Mouse (Mus musculus) CD4-positive, CD25-positive, alpha-beta regulatory T cell, adult 4 months (primary cell): ENCODE data around the gene Hpcal1. TPM values are rescaled to one million over a fixed set of nuclear protein-coding genes. Genes with fewer than 3 reads are reported as not detected.

Experiments
- ATAC-seq: one replicate; pipeline ENCODE4 v1.8.0; 2017
- polyA plus RNA-seq, 2 experiments: library from polyadenylated mRNA; unstranded; fragments of 100-300 nt; shearing (Covaris generic); gene quantifications; one replicate each; pipeline ENCODE4 v1.2.1; 2017

Hpcal1 gene
- 10 to 100 TPM; 71.5 to 87.9 TPM for polyA plus RNA-seq

DNA sequence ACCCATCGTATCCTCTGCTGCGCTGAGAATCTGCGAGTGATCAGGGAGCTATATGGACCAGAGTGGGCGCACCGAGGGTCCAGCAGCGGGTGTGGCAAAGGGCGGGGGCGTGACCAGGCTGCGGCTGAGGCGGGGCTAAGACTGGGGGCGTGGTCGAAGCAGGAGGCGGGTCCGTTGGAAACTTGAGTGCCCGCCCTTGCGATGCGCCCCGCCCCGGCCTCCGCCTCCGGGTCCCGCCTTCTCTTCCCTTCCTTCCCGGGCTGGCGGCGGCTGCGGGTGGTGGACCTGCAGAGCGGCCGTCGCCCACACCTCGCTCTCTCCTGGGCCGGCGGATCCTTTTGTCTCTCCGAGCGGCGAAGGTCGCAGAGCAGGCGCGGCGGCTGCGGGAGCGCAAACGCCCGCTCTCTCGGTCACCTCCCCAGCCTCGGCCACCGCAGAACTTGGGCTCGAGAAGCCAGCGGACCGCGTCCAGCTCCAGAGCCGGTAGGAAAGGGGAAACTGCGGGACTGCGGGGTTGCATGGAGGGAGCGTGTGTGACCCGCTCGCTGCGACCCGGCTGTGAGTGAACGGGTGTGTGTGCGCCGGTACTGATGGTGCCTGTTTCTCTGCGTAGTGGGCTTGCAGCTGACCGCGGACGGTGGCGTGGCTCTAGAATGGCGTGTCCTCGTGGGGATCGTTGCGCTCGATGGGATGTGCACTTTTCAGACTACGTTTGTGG, at the start of gene Hpcal1:
Gene Hpcal1, plus strand, starts transcription at position 293 of the 718 bp plus-strand sequence.
- peak; percentile 80 for ATAC-seq

DNA sequence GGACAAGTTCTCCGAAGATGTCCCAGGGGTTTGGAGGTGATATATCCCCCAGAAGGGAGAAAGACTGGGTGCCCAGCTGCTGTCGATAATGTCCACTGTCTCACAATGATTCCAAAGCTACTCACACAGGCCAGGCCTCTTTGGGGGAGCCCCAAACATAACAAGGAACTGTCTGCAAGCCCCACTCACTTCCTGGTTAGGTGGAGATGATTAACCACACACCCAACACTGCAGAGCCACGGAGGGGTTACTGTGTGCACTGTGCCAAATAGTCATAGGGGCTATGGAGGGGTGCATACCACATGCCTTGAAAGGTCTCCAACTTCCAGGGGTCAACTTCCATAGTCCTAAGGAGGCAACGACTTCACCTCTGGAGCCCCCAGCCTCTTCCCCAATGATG, 49.4 kb upstream of the Hpcal1 start:
- no peak for ATAC-seq

DNA sequence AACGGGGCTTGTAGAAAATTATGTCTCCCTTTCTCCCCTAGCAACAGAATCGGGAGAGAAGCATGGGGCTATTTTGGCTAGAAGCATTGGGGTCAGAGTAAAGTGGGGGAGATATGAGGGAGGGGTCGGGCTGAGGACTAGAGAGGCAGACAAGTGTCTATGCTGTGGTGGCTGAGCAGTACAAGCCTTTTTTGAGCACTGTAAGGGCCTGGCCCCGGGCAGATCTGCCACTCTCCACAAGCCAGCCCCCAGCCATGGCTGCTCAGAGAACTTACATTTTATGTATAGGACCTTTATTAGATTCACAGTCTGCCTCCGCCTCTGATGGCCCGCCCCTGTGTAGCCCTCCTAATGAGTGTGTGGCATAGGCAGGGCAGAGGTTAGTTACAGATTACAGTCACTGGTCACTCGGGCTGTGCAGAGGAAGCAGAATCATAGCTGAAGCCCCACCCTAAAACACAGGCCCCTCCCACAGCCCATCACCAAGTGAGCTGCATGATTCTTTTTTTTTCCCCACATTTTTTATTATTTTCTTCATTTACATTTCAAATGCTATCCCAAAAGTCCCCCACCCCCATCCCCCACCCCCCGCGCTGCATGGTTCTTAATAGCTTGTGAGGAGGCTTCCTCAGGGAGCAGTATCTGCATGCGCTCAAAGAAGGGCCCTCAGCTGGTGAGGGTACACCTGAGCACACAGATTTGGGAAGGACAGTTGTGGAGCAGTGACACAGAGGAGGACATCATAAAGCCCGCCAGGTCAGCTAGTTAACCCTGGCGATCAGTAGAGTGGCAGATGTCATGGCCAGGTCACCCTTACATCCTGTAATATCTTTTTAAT, 46.1 kb upstream of the Hpcal1 start:
- no peak for ATAC-seq

DNA sequence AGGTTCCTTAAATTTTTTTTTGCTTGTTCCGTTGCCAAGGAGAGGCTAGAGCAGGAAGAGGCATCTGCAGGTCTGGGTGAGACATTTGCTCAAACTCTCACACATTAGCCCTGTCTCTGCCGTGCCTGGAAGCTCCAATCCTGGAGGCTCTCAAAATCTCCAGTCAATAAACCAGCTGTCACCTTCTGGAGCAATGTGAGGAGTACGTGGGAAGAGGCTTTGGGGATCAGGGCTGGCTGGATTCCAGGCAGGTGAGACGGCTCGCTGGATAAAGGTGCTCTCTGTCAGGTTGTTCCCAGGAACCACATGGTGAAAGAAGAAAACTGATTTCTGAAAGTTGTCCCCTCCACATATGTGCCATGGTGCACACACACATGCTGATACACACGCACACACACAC, 44.2 kb upstream of the Hpcal1 start:
- no peak for ATAC-seq

DNA sequence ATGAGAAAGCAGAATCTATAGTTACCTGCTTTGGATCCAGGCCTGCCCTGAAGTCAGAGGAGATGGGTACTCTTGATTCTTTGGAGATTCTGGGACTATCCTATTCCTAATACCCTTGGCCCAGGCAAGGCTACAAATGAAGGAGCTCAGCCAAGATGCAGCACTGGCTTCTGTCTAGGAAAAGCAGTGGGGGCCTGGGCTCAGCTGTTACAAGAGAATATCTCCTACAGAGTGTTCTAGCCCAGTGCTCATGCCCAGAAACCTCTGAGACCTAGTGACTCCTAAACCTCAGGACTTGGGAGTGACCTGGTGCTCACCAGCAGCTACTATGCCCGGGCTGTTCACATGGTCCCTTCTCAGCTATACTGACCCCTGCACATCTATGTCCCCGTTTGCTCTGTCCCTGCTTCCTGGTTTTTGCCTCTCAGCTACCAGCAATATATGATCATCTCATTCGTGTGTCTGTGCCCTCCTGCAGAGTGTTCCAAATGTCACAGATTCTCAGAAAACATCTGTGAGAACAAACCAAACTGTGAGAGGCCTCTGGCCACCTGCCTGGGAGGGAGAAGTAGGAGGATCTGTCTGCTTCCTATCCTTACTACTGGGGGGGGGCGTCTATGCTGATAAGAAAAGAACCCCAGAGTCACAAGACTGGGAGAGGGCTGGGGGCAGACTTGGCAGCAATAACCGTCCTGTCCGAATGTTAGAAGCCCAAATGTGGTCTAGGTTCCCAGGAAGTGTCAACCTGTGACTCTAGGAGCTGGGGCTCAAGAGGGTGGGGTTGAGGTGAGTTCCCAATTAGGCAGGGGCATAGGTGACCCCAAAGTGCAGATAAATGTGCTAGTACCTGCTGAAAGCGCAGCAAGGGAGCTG, 39.2 kb upstream of the Hpcal1 start:
- ATAC-seq = no peak

DNA sequence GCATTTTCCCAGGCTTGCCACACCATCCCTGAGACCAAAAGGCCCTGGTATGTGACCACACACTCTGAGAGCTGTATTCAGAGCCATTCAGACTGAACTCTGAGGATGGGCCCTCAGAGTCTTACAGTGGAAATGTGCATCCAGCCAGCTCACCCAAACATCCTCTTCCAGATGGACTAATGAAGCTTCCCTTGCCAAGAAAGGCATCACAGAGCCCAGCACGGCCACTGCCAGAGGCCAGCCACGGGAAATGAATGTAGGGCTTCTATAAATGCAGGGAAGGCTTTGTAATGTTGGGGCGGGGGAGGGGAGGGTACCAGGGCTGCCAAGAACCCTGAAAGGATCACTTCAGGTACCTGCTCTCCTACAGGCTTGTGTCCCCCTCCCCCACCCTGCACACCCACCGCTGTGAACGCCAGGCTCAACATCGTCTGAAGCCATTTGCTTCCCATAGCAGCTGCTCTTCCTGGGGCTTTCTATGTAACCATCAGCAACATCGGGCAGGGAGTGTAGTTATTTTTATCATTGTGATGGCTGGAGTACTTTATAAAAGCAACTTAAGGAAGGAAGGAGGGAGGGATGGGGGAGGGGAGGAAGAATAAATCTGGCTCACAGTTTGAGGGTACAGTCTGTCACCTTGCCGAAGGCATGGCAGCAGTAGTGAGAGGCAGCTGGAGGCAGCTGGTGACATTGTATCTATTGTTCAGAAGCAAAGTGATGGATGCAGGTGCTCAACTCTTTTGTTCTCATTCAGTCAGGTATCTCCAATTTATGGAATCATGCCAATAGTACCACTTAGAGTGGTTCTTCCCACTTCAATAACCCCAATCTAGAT, 38.2 kb upstream of the Hpcal1 start:
- no peak for ATAC-seq

DNA sequence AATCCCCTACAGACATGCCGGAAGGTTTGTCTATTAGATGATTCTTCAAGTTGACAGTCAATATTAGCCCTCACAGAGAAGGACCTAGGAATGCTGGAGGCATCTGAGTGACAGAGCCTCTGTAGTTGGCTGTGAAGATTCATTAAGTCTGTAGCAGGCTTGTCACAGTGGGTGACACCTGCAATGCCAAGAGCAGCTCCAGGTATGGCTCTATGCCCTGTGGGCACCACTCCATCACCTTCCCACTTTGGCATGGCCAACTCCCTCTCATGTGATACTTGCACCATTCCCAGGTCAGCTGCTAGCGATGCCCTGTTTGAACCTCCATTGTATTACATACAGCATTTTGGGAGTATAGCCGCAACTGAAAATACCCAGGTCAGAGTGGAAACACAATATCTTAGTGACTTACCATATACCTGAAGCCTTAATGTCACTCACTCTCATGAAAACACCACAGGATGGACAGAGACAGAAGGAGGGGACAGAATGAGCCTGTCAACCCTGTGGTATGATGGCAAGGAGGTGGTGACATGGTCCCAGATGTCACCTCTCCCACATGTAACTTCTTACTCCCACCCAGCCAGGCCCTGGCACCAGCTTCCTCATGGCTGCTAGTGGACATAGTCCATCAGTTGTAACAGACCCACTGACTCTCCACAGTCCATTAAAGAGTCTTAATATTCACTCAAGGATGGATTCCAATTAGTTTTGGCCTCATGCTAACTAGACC, 37.4 kb upstream of the Hpcal1 start:
- ATAC-seq = no peak

DNA sequence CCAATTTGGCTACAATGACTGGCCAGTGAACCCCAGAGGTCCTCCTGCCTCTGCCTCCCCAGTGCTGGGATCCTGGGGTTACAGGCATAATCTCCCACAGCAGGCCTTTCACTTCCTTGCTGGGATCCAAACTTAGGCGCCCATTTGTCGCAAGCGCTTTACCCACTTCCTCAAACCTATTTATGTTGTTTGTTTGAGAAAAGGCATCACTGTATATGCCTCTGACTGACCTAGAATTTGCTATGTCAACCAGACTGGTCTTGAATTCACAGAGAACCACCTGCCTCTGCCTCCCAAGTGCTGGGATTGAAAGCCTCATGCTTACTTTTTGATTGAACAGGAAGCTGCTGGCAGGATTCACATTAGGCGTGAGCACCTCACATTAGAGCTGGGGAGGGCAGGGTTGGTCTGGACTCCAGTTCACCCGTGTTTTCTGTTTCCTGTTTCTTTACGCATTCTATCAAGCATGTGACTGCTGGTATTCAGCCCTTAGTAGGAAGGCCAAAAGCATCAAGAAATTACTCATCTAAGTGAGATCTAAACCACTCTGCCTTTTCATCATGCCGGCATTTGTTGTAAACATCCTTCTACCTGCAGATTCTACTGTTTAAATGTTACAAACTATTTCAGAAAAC, 33.0 kb upstream of the Hpcal1 start:
- peak; percentile 29 for ATAC-seq

DNA sequence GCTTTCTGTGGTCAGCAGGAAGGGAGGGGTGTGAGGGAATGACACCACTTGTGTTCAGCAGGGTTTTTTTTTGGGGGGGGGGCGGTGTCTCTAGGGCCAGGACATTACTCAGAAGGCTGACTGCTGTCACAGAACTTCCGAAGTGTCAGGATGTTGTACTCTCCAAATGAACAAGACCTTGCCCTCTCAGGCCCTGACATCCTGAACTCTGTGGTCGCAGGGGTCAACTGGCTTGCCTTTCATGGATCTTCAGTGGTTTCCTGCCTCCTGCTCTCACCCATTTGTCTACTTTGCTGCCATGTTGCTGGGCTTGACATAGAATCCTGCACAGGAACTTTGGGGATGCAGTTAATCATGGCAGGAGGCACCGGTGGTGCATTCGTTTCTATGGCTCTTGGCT, 32.1 kb upstream of the Hpcal1 start:
- no peak for ATAC-seq

DNA sequence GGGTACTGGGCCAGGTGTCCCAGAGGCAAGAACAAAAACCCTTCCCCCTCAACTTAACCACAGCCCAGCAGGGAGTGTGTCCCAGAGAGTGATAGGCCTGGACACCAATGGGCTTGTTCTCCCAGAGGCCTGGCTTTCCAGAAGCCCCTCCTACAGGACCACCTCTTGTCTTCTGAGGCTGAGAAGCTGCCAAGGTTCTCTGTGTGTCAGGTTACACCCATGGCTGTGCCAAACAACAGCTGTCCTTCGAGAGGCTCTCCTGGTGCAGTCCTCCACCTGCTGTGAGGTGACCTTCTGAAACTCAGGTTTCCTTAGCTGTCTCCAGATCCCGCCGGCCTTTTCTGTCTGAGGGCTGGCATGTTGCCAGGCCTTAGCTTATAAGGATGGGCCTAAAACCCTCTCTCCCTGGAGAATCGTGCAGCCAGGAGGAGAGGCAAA, 29.2 kb upstream of the Hpcal1 start:
- ATAC-seq = no peak

DNA sequence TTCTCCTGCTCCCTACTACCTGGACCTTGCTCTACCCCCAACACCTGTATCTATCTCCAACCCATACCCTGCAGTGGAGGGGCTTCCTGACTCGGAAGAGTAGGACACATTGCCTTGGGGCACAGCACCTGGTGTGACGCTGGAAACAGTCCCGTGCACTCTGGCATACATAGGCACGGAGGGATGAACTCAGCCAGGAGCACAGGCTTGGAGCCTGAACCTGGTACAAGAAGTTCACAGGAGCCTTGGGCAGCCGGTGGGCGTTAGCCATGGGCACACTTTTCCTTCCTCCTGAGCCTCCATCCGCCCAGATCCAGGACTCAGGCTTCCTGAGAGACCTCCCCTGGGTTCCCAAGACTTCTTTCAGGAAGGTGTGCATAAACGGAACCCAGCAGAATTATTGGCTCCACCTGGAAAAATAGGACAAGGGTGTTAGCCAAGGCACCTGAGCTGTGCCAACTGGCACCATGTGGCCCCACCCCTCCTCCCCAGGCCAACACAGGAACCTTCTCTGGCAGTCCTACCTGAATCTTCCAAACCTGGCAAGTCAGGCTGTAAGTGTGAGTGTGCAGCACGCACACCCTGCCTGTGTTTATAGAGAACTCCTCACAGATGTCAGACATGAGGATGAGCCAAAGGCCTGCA, 26.5 kb upstream of the Hpcal1 start:
- ATAC-seq = no peak

DNA sequence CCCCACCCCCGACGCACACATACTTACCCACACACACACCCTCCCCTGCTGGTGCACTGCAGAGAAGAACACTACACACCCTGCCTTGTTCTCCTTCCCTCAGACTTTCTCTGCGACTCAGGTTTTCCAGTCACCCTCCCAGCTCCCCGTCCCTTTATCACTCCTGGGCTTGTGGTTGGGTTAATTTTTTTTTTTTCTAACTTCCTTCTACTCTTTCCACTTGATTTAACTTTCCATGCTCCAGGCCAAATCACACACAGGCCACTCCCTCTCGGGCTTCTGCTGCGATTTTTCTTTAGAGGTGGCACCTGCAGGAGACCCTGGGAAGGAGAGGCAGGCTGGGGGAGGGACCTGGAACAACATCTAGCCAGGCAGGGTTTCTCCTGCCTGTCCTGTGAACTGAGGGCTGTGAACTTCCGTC, 24.7 kb upstream of the Hpcal1 start:
- no peak for ATAC-seq

DNA sequence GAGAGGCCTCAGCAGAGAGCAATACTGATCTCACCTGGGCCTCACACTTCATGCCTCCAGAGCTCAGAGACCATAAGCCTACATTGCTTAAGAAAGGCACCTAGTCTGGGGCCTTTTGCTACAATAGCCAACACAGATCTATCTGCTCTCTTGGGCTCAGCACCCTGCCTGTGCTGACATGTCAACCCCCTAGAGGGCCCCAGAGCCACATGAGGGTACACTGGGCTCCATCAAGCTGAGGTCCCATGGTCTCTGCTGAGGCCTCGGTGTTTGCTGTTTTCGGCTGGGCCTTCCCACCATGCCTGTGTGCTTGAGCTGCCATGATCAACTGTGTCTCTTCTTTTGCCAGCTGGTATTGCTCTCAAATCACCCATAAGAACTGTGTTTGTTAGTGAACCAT, 24.0 kb upstream of the Hpcal1 start:
- ATAC-seq = peak; percentile 68

DNA sequence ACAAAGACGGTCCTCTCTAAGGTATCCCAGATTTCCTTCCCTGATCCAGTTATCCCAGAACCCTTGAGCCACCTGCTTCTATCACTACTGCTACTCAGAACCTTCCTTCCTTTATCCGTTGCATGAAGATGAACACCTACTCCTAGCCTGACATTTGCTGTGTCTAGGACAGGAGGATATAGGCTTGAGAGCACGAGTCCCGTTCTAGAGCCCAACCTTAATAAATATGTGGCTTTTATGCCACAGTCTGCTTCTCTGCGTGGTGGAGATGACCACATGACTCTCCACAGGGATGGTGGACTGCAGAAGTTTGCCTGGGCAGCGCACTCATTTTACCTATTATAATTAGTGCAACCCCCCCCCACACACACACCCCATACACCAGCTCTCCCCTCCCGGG, 16.9 kb upstream of the Hpcal1 start:
- no peak for ATAC-seq

DNA sequence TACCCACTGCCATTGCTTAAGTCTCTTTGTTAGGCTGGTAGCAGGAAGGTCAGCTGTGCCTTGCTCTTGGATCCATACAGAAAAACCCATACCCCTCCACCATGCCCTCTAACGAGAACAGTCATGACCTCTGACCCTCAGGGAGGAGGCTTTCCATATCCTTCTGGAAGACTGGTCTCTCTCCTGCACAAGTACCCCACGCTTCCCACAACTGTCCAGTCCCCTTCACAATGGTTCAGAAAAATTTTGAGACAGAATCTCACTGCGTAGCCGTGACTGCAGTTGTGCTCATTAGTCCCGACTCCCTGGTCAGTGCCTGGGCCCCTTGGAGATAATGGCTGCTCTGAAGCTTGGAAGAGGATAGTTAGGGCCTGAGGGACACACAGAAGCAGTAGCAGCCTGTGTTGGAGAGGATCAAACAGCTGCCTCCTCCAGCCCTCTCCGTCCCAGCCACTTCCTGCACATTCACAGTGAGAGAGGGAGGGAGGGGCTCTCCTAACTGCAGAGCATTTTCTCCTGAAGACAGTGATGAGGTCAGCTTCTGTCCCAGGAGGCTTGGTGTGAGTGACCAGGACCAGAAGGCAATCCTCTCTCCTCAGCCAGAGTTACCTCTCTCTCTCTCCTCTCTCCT, 16.4 kb upstream of the Hpcal1 start:
- no peak for ATAC-seq

DNA sequence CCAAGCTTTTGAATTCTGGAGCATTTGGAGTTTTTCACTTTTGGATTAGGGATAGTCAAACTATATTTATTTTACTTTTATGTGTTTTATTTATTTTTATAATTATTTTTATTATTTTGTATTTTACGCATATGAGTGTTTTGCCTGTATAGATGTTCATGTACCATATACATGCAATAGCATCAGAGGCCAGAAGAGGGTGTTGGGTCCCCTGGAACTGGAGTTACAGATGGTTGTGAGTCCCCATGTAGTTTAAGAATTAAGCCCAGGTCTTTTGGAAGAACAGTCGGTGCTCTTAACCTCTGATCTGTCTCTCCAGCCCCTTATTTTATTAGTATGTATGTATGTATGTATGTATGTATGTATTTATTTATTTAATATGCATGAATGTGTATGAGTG, 12.9 kb upstream of the Hpcal1 start:
- ATAC-seq = peak; percentile 69

DNA sequence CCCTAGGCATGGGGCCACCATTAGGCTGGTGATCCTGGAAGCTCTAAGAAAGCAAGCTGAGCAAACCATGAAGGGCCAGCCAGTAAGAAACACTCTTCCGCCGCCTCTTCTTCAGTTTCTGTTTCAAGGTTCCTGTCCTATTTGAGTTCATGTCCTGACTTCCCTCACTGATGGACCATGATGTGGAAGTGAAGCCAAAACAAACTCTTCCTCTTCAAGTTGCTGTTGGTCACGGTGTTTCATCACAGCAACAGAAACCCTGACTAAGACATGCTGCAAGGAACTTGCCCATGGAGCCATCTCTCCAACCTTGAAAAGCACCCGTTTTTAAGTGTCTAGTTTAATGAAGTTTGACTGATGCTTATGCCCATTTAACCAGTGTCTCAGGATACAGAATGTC, 11.1 kb upstream of the Hpcal1 start:
- no peak for ATAC-seq

DNA sequence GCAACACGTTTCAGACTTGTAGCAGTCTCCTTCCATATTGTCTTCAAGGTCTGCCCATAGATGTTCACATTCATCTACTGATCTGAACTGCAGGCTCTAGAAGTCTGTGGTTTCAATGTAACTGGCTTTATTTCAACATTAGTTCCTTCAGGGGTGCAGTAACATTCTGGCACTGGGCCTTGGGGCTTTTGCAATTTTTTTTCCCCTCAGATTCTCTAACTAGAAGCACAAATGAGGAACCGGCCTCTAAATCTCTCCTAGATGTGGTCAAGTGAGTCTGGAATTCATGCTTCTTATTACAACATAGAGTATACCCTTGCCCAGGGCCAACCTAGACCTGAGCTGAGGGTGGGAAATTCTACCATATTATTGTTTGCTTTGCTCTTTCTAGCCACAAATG, 8.5 kb upstream of the Hpcal1 start:
- ATAC-seq = no peak

DNA sequence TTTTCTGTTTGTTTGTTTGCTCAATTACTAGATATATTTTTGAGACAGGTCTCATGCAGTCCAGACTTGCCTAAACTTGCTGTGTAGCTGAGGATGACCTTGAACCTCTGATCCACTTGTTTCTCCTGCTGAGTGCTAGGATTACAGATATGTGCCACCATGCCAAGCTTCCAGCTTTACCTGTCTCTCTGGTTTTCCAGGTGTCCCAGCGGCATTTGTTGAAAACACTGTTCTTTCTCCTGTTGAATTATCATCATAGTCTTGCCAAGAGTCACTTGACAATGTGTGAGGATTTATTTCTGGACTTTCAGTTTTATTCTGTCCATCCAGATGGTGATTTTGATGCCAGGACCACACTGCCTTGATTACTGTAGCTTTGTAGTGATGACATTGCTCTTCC, 6.3 kb upstream of the Hpcal1 start:
- no peak for ATAC-seq

DNA sequence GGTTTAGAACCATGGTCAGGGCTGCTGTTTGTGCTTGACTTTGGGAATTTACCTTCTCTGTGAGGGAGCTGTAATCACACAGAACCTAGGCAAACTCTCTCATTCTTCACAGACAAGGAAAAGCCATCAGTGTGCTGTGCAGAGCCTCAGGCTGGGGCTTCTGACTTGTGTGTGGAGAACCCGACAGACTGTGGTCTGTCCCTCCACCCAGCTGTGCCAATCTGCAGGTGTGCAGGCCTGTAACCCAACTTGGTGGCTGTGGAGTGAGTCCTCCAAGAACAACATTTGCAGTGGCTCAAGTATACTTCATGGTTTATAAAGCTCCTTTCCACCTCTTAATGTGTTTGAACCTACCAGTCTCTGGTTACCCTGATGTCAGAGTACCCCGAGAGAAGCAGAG, 4.5 kb upstream of the Hpcal1 start:
- ATAC-seq = no peak
